Mouse (Mus musculus) kidney, embryonic 15.5 days (tissue): ENCODE results near the gene Cecr2. TPM values are rescaled to one million over a fixed set of nuclear protein-coding genes. Genes with fewer than 3 reads are reported as not detected.

Experiments
- ATAC-seq: fragments of 200-750 bp; cut with Nextera tagmentation; replicated peaks from 2 replicates; pipeline ENCODE4 v1.8.0; 2017; ENCODE audit warnings: moderate TSS enrichment; ENCODE audit not compliant: low FRiP score
- H3K27ac ChIP-seq: fragments of 300-500 bp; sonication (generic); 2 replicates; pipeline ENCODE4 v1.5.1; 2015; ENCODE audit warnings: mild to moderate bottlenecking, inconsistent platforms
- H3K27me3 ChIP-seq: fragments of 300-500 bp; sonication (generic); 2 replicates; pipeline ENCODE4 v1.6.1; 2015; ENCODE audit warnings: inconsistent platforms
- H3K36me3 ChIP-seq: fragments of 300-500 bp; sonication (generic); 2 replicates; pipeline ENCODE4 v1.6.1; 2015; ENCODE audit warnings: inconsistent platforms
- H3K4me1 ChIP-seq: fragments of 300-500 bp; sonication (generic); 2 replicates; pipeline ENCODE4 v1.6.1; 2015; ENCODE audit warnings: inconsistent platforms
- H3K4me2 ChIP-seq: fragments of 300-500 bp; sonication (generic); 2 replicates; pipeline ENCODE4 v1.6.1; 2015; ENCODE audit warnings: moderate library complexity, mild to moderate bottlenecking, inconsistent platforms
- H3K4me3 ChIP-seq: fragments of 300-500 bp; sonication (generic); replicated peaks from 2 replicates; pipeline ENCODE4 v1.5.1; 2015; ENCODE audit warnings: mild to moderate bottlenecking, inconsistent platforms
- H3K9ac ChIP-seq: fragments of 300-500 bp; sonication (generic); 2 replicates; pipeline ENCODE4 v1.6.1; 2015; ENCODE audit warnings: mild to moderate bottlenecking, inconsistent platforms
- H3K9me3 ChIP-seq: fragments of 300-500 bp; sonication (generic); replicated peaks from 2 replicates; pipeline ENCODE4 v1.6.1; 2016; ENCODE audit warnings: inconsistent platforms
- WGBS: fragments of 180-500 bp; shearing (Covaris S2); methylation state at CpG from one replicate; pipeline ENCODE4 v1.1.7; 2015; ENCODE audit warnings: mixed read lengths; 5-methylcytosine and 5-hydroxymethylcytosine counted together
- polyA plus RNA-seq: library from polyadenylated mRNA; unstranded; fragments of >200 nt; fragmentation: Nextera tagmentation; extraction: Ambion mirVana; gene quantifications from 2 replicates; pipeline ENCODE4 v1.2.1, GENCODE M21; 2015

Cecr2 gene
- polyA plus RNA-seq, 1 experiment from 2014 or later = 6.7 TPM

DNA sequence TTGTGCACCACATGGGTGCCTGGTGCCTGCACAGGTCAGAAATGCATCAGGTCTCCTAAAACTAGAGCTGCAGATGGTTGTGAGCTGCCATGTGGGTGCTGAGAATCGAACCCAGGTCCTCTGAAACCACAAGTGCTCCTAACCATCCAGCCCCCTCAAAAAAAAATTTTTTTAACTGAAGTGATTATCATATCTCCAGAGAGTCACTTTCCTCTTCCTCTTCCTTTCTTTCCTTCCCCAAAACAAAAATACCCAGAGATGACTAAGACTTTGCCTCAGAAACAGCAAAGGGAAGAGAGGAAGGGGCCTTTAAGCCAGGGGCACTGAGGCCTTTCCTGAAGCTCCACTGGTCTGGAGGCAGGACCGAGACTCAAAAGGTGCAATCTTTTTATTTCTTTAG is 116.8 kb downstream of the Cecr2 start:
- Histone ChIP-seq H3K36me3 (no peaks in the 10 kb centered on the region), H3K27ac (no peak overlapping the region), H3K9me3 (no peaks in the 10 kb centered on the region), H3K4me2 (no peak overlapping the region), H3K4me1 (0 out of 2 replicates have a peak, but pooled peaks cover 4% of the 10 kb centered on the region), H3K27me3 (no peaks in the 10 kb centered on the region), H3K9ac (no peak overlapping the region), H3K4me3 (no peak overlapping the region)
- no peak for ATAC-seq
- WGBS = 84% methylated on average over 2 of the region's 2 CpGs

- Histone ChIP-seq H3K27me3 (no peaks in the 10 kb centered on the region), H3K4me3 (no peak overlapping the region), H3K4me1 (0 out of 2 replicates have a peak, but pooled peaks cover 4% of the 10 kb centered on the region), H3K9me3 (no peaks in the 10 kb centered on the region), H3K36me3 (no peaks in the 10 kb centered on the region), H3K4me2 (no peak overlapping the region), H3K9ac (no peak overlapping the region), H3K27ac (no peak overlapping the region)
- 59% methylated on average over 7 of the region's 7 CpGs for WGBS
- ATAC-seq = no peak
Measured at GRCm38 (mm10) chr6:120784351-120784750, 118.2 kb downstream of the Cecr2 start.

- Histone ChIP-seq H3K36me3 (peaks cover 13% of the 10 kb centered on the region), H3K4me2 (no peak overlapping the region), H3K27me3 (no peaks in the 10 kb centered on the region), H3K4me1 (0 out of 2 replicates have a peak, but pooled peaks cover 2% of the 10 kb centered on the region), H3K27ac (no peak overlapping the region), H3K9ac (no peak overlapping the region), H3K9me3 (no peaks in the 10 kb centered on the region), H3K4me3 (no peak overlapping the region)
- ATAC-seq = no peak
- WGBS = 62% methylated on average over 5 of the region's 5 CpGs
Measured at GRCm38 (mm10) chr6:120788068-120788607, 122.0 kb downstream of the Cecr2 start.

GRCm38 (mm10) chr6:120788904-120789303 is 122.7 kb downstream of the Cecr2 start:
- H3K27ac ChIP-seq = no peak overlapping the region
- H3K4me2 ChIP-seq = no peak overlapping the region
- H3K27me3 ChIP-seq = no peaks in the 10 kb centered on the region
- H3K9me3 ChIP-seq = no peaks in the 10 kb centered on the region
- no peak for ATAC-seq
- 0 out of 2 replicates have a peak, but pooled peaks cover 2% of the 10 kb centered on the region for H3K4me1 ChIP-seq
- peaks cover 21% of the 10 kb centered on the region for H3K36me3 ChIP-seq
- no peak overlapping the region for H3K4me3 ChIP-seq
- no peak overlapping the region for H3K9ac ChIP-seq

DNA sequence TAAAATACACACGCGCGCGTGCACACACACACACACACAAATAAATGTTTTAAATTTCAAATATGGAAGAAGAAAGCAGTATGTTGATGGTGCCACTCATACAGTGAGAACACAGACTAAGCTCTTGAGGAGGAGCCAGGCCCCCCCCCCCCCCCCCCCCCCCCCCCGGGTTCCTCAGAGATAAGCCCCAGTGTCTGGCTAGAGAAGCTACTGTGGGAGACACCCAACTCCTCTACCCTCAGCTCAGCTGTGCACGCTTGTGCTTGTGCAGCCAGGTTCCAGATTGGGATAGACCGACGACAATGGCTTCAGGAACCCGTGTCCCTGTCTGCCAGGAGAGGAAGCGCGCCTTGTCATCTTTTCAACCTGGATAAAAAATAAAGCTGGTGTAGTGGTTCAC is 124.0 kb downstream of the Cecr2 start:
- ATAC-seq = no peak

DNA sequence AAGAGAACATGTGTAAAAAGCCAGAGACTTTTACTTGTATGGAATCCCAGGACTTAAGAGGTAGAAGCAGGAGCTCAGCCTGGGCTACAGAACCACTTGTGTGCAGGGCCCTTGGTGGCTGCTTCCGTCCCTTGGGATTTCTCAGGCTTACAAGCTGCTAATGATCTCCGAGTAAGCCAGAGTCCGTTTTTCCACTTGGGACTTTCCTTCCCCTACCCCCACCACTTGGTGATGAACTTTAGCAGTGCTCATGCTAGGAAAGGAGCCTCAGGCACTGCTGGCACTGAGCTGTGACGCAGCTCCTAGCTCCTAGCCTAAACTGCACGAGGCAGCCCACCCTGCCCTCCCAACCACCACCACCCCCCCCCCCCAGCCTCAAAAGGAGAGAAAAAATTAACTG is 124.5 kb downstream of the Cecr2 start:
- 0 out of 2 replicates have a peak, but pooled peaks cover 2% of the 10 kb centered on the region for H3K4me1 ChIP-seq
- WGBS = 49% methylated on average over 5 of the region's 5 CpGs
- H3K27ac ChIP-seq = no peak overlapping the region
- peaks cover 39% of the 10 kb centered on the region for H3K36me3 ChIP-seq
- no peak overlapping the region for H3K4me3 ChIP-seq
- H3K4me2 ChIP-seq = no peak overlapping the region
- H3K9ac ChIP-seq = no peak overlapping the region
- peak; percentile 69 for ATAC-seq
- no peaks in the 10 kb centered on the region for H3K9me3 ChIP-seq
- no peaks in the 10 kb centered on the region for H3K27me3 ChIP-seq

More for the DNA sequence above, 124.0 kb downstream of the Cecr2 start:
- H3K9ac ChIP-seq = no peak overlapping the region
- peaks cover 33% of the 10 kb centered on the region for H3K36me3 ChIP-seq
- H3K27ac ChIP-seq = no peak overlapping the region
- no peak overlapping the region for H3K4me3 ChIP-seq
- no peaks in the 10 kb centered on the region for H3K27me3 ChIP-seq
- no peak overlapping the region for H3K4me2 ChIP-seq
- 84% methylated on average over 11 of the region's 11 CpGs for WGBS
- no peaks in the 10 kb centered on the region for H3K9me3 ChIP-seq
- H3K4me1 ChIP-seq = 0 out of 2 replicates have a peak, but pooled peaks cover 2% of the 10 kb centered on the region

GRCm38 (mm10) chr6:120792947-120793346 is 126.8 kb downstream of the Cecr2 start:
- Histone ChIP-seq H3K36me3 (peaks cover 61% of the 10 kb centered on the region), H3K27ac (no peak overlapping the region), H3K4me2 (no peak overlapping the region), H3K27me3 (no peaks in the 10 kb centered on the region), H3K4me3 (no peak overlapping the region), H3K4me1 (0 out of 2 replicates have a peak, but pooled peaks cover 2% of the 10 kb centered on the region), H3K9ac (no peak overlapping the region), H3K9me3 (no peaks in the 10 kb centered on the region)
- no peak for ATAC-seq
- WGBS = 75% methylated on average over 8 of the region's 8 CpGs

- Histone ChIP-seq H3K4me2 (no peak overlapping the region), H3K36me3 (peaks cover 87% of the 10 kb centered on the region)
- 90% methylated on average over 5 of the region's 5 CpGs for WGBS
Measured at GRCm38 (mm10) chr6:120795422-120796086, 129.4 kb downstream of the Cecr2 start.

GRCm38 (mm10) chr6:120796111-120796510 is 129.9 kb downstream of the Cecr2 start:
- 92% methylated on average over 2 of the region's 2 CpGs for WGBS
- Histone ChIP-seq H3K4me2 (no peak overlapping the region), H3K36me3 (peaks cover 93% of the 10 kb centered on the region)

More at GRCm38 (mm10) chr6:120795422-120796086, 129.4 kb downstream of the Cecr2 start:
- Histone ChIP-seq H3K27ac (no peak overlapping the region), H3K9me3 (no peaks in the 10 kb centered on the region), H3K4me1 (0 out of 2 replicates have a peak, but pooled peaks cover 2% of the 10 kb centered on the region), H3K27me3 (no peaks in the 10 kb centered on the region), H3K4me3 (no peak overlapping the region), H3K9ac (no peak overlapping the region)
- ATAC-seq = no peak

GRCm38 (mm10) chr6:120798019-120798418 is 131.8 kb downstream of the Cecr2 start:
- H3K27me3 ChIP-seq = no peaks in the 10 kb centered on the region
- no peak overlapping the region for H3K27ac ChIP-seq
- H3K9ac ChIP-seq = no peak overlapping the region
- no peak overlapping the region for H3K4me3 ChIP-seq
- no peaks in the 10 kb centered on the region for H3K4me1 ChIP-seq
- no peak overlapping the region for H3K4me2 ChIP-seq
- 88% methylated on average over 7 of the region's 7 CpGs for WGBS
- ATAC-seq = no peak
- no peaks in the 10 kb centered on the region for H3K9me3 ChIP-seq
- peaks cover 99% of the 10 kb centered on the region for H3K36me3 ChIP-seq

More at GRCm38 (mm10) chr6:120796111-120796510, 129.9 kb downstream of the Cecr2 start:
- Histone ChIP-seq H3K27ac (no peak overlapping the region), H3K4me1 (0 out of 2 replicates have a peak, but pooled peaks cover under 1% of the 10 kb centered on the region), H3K9ac (no peak overlapping the region), H3K9me3 (no peaks in the 10 kb centered on the region), H3K4me3 (no peak overlapping the region), H3K27me3 (no peaks in the 10 kb centered on the region)
- no peak for ATAC-seq

- ATAC-seq = no peak
- Histone ChIP-seq H3K9ac (no peak overlapping the region), H3K36me3 (peaks cover 99% of the 10 kb centered on the region), H3K27ac (no peak overlapping the region), H3K4me1 (no peaks in the 10 kb centered on the region), H3K27me3 (no peaks in the 10 kb centered on the region), H3K4me3 (no peak overlapping the region), H3K4me2 (no peak overlapping the region), H3K9me3 (no peaks in the 10 kb centered on the region)
- 94% methylated on average over 4 of the region's 4 CpGs for WGBS
Measured at GRCm38 (mm10) chr6:120798905-120799304, 132.7 kb downstream of the Cecr2 start.

- Histone ChIP-seq H3K36me3 (peaks cover 99% of the 10 kb centered on the region), H3K9me3 (no peaks in the 10 kb centered on the region), H3K4me2 (no peak overlapping the region), H3K27ac (no peak overlapping the region), H3K4me1 (no peaks in the 10 kb centered on the region), H3K4me3 (no peak overlapping the region), H3K27me3 (no peaks in the 10 kb centered on the region), H3K9ac (no peak overlapping the region)
- ATAC-seq = no peak
- WGBS = 89% methylated on average over 4 of the region's 4 CpGs
Measured at GRCm38 (mm10) chr6:120799581-120800041, 133.4 kb downstream of the Cecr2 start.
